Comparison of ENCODE assay signal across 12 mouse cellular contexts in the genomic region with DNA sequence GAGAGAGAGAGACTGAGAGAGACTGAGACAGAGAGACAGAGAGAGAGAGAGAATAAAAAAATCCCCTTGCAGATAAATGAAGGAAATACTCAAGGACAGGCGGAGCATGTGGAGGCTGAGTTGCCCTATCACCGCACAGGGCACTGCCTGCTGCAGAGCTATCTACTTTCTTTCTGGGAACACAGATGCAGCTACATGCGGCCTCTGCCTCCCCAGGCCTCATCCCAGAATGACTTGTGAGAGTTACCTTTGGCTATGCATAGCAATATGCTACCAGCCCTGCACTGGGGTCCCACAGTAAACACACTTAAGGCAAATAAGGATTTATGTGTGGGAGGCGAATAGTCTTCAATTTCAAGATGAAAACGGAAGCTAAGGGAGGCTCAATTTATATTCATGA.
DNase-seq lines count a peak whose midpoint lies in the region; ATAC-seq and TF ChIP-seq lines count a peak whose summit lies in the region.
"Had no signal": no experiment of that assay in that cellular context is flagged by ENCODE, and none has a peak within 500 bp of the region (broad histone marks: within the 10 kb centered on the region; RNA-seq: fewer than 3 reads in every experiment).

No protein-coding gene starts in this region.

- peak overlapping the region; percentile 9; the same call in 1 of the 2 replicates for H3K27ac ChIP-seq in forebrain, postnatal 0 days (ENCODE audit: low read depth, low read length)
- no peak overlapping the region for H3K27ac ChIP-seq in forebrain, embryonic 13.5 days
- H3K27ac ChIP-seq in neural tube, embryonic 11.5 days (ENCODE audit: low read depth, low read length), result 0 out of 2 replicates have a peak overlapping the region, but pooled peaks have one; percentile 35
- 0 out of 2 replicates have a peak overlapping the region, but pooled peaks have one; percentile 50 for H3K27ac ChIP-seq in olfactory bulb, adult 2 months (ENCODE audit: insufficient read depth, low read depth, low read length)
- no peak overlapping the region for H3K27ac ChIP-seq in intestine, embryonic 16.5 days (ENCODE audit: low read length)
- H3K27ac ChIP-seq: embryonic facial prominence, embryonic 12.5 days; limb, embryonic 15.5 days; macrophage had no signal

- no peak for TF ChIP-seq POLR2A in olfactory bulb, adult 2 months (IDR thresholded peaks at IDR 0.05; ENCODE audit: insufficient read depth, low read depth, low read length)

- no peak overlapping the region for H3K4me3 ChIP-seq in forebrain, postnatal 0 days (ENCODE audit: low read depth, low read length)
- H3K4me3 ChIP-seq in forebrain, embryonic 13.5 days, result no peak overlapping the region
- H3K4me3 ChIP-seq in neural tube, embryonic 11.5 days (ENCODE audit: low read depth, low read length), result no peak overlapping the region
- no peak overlapping the region for H3K4me3 ChIP-seq in olfactory bulb, adult 2 months (ENCODE audit: insufficient read depth, low read depth, low read length)
- no peak overlapping the region for H3K4me3 ChIP-seq in intestine, embryonic 16.5 days (ENCODE audit: low read length)
- H3K4me3 ChIP-seq: embryonic facial prominence, embryonic 12.5 days; limb, embryonic 15.5 days had no signal

- no peak for TF ChIP-seq CTCF in forebrain, postnatal 0 days (IDR thresholded peaks at IDR 0.05; ENCODE audit: low read depth)
- TF ChIP-seq CTCF in olfactory bulb, adult 2 months (IDR thresholded peaks at IDR 0.05; ENCODE audit: insufficient read depth, low read depth, low read length), result no peak

- no peak overlapping the region for H3K4me2 ChIP-seq in forebrain, postnatal 0 days (ENCODE audit: low read depth)
- no peak overlapping the region for H3K4me2 ChIP-seq in forebrain, embryonic 13.5 days
- no peak overlapping the region for H3K4me2 ChIP-seq in neural tube, embryonic 11.5 days (ENCODE audit: low read depth)
- H3K4me2 ChIP-seq in intestine, embryonic 16.5 days (ENCODE audit: low read depth, low read length), result no peak overlapping the region
- H3K4me2 ChIP-seq: embryonic facial prominence, embryonic 12.5 days; limb, embryonic 15.5 days had no signal

- DNase-seq in forebrain, postnatal 0 days, result no peak
- peak; percentile 22 for DNase-seq in neural tube, embryonic 11.5 days (ENCODE audit: low spot score)
- DNase-seq in neural tube, embryonic 10.5 days (ENCODE audit: extremely low spot score, low spot score), result no peak
- peak; percentile 17 for DNase-seq in heart, postnatal 4 days
- DNase-seq in c-Kit-positive CD71-positive TER-119-positive erythroid progenitor cells, embryonic 14.5 days (ENCODE audit: low spot score), result no peak

- H3K4me1 ChIP-seq in forebrain, postnatal 0 days (ENCODE audit: insufficient read depth), result peaks cover 18% of the 10 kb centered on the region; the same call in 1 of the 2 replicates
- H3K4me1 ChIP-seq in forebrain, embryonic 13.5 days, result peaks cover 23% of the 10 kb centered on the region
- H3K4me1 ChIP-seq in neural tube, embryonic 11.5 days (ENCODE audit: control insufficient read depth, insufficient read depth, low read length), result no peaks in the 10 kb centered on the region
- H3K4me1 ChIP-seq in olfactory bulb, adult 2 months (ENCODE audit: control insufficient read depth, insufficient read depth, low read length), result peaks cover 17% of the 10 kb centered on the region
- no peaks in the 10 kb centered on the region for H3K4me1 ChIP-seq in intestine, embryonic 16.5 days (ENCODE audit: control insufficient read depth, insufficient read depth, low read length)
- H3K4me1 ChIP-seq: embryonic facial prominence, embryonic 12.5 days had no signal

- H3K9ac ChIP-seq in forebrain, postnatal 0 days, result no peak overlapping the region
- H3K9ac ChIP-seq in forebrain, embryonic 13.5 days, result no peak overlapping the region
- no peak overlapping the region for H3K9ac ChIP-seq in neural tube, embryonic 11.5 days (ENCODE audit: low read length)
- no peak overlapping the region for H3K9ac ChIP-seq in intestine, embryonic 16.5 days (ENCODE audit: low read depth, low read length)
- H3K9ac ChIP-seq: embryonic facial prominence, embryonic 12.5 days; limb, embryonic 15.5 days had no signal

- no peaks in the 10 kb centered on the region for H3K27me3 ChIP-seq in forebrain, postnatal 0 days (ENCODE audit: insufficient read depth, low read length)
- no peaks in the 10 kb centered on the region for H3K27me3 ChIP-seq in forebrain, embryonic 13.5 days
- H3K27me3 ChIP-seq in neural tube, embryonic 11.5 days (ENCODE audit: control insufficient read depth, insufficient read depth, low read length), result no peaks in the 10 kb centered on the region
- no peaks in the 10 kb centered on the region for H3K27me3 ChIP-seq in intestine, embryonic 16.5 days (replicated peaks; ENCODE audit: control insufficient read depth, insufficient read depth, low read length)
- H3K27me3 ChIP-seq: embryonic facial prominence, embryonic 12.5 days; limb, embryonic 15.5 days had no signal

- peaks cover 7% of the 10 kb centered on the region for H3K36me3 ChIP-seq in forebrain, postnatal 0 days (ENCODE audit: insufficient read depth)
- no peaks in the 10 kb centered on the region; the same call in 1 of the 2 replicates for H3K36me3 ChIP-seq in forebrain, embryonic 13.5 days (ENCODE audit: poor library complexity, severe bottlenecking)
- no peaks in the 10 kb centered on the region for H3K36me3 ChIP-seq in neural tube, embryonic 11.5 days (ENCODE audit: control insufficient read depth, insufficient read depth, low read length)
- H3K36me3 ChIP-seq in intestine, embryonic 16.5 days (ENCODE audit: control insufficient read depth, insufficient read depth, low read length), result no peaks in the 10 kb centered on the region
- H3K36me3 ChIP-seq: embryonic facial prominence, embryonic 12.5 days; limb, embryonic 15.5 days had no signal

- WGBS in forebrain, postnatal 0 days, result 39% methylated on average over 5 of the region's 5 CpGs
- WGBS in forebrain, embryonic 13.5 days, result 56% methylated on average over 5 of the region's 5 CpGs
- WGBS in neural tube, embryonic 11.5 days, result 45% methylated on average over 5 of the region's 5 CpGs
- WGBS in olfactory bulb, adult 2 months, result 41% methylated on average over 5 of the region's 5 CpGs
- 39% methylated on average over 5 of the region's 5 CpGs for WGBS in intestine, embryonic 16.5 days

- H3K9me3 ChIP-seq in forebrain, postnatal 0 days (ENCODE audit: low read length), result no peaks in the 10 kb centered on the region
- H3K9me3 ChIP-seq in forebrain, embryonic 13.5 days (replicated peaks), result no peaks in the 10 kb centered on the region
- no peaks in the 10 kb centered on the region for H3K9me3 ChIP-seq in neural tube, embryonic 11.5 days (ENCODE audit: control insufficient read depth, low read length)
- no peaks in the 10 kb centered on the region for H3K9me3 ChIP-seq in intestine, embryonic 16.5 days (ENCODE audit: control insufficient read depth, low read length)
- H3K9me3 ChIP-seq: embryonic facial prominence, embryonic 12.5 days; limb, embryonic 15.5 days had no signal

- no peak for ATAC-seq in forebrain, postnatal 0 days
- no peak for ATAC-seq in forebrain, embryonic 13.5 days
- ATAC-seq in neural tube, embryonic 11.5 days (ENCODE audit: insufficient read depth, low FRiP score, low TSS enrichment), result peak; percentile 61; the same call in 1 of the 2 replicates
- ATAC-seq in intestine, embryonic 16.5 days, result no peak
- ATAC-seq: intestine, postnatal 0 days had no signal

Comparison
In these comparisons a context has a peak if more than half of its experiments do, and no peak if none do; other contexts are left out.
1. DNase-seq: peak in neural tube, embryonic 11.5 days (single experiment) and heart, postnatal 4 days (single experiment); none in forebrain, postnatal 0 days (single experiment), neural tube, embryonic 10.5 days (single experiment) and c-Kit-positive CD71-positive TER-119-positive erythroid progenitor cells, embryonic 14.5 days (single experiment).
2. H3K27ac ChIP-seq: peak in forebrain, postnatal 0 days (single experiment), neural tube, embryonic 11.5 days (single experiment) and olfactory bulb, adult 2 months (single experiment); none in forebrain, embryonic 13.5 days (single experiment) and intestine, embryonic 16.5 days (single experiment).